ENCODE assay signal across 19 mouse cellular contexts in the genomic region with DNA sequence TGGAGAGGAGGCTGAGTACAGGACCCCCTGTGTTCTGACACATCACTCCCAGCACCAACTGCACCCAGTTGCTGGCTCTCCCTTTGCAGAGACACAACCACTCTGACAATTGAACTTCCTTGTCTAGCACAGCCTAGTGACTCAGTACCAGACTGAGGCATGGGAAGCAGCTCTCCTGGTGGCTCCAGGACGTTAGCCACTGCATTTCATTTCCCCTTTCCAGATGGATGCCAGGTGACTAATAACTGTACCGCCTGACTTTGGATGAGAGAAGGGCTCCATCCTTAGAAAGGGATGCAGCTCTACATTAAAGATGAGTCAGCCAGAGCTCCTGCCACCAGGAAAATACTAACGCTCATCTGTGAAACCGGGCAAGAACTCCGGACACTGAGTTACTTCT. TPM values are rescaled to one million over a fixed set of nuclear protein-coding genes. Genes with fewer than 3 reads are reported as not detected.
A peak's percentile ranks its signal among the peaks of the same experiment; 100 is the strongest.
DNase-seq lines count a peak whose midpoint lies in the region; ATAC-seq lines count a peak whose summit lies in the region.
"Had no signal": no experiment of that assay in that cellular context is flagged by ENCODE, and none has a peak within 500 bp of the region (broad histone marks: within the 10 kb centered on the region; RNA-seq: fewer than 3 reads in every experiment).

No protein-coding gene starts in this region.

- DNase-seq in 3T3-L1 (ENCODE audit: low read depth, low spot score) (peak; percentile 90), NIH3T3 (ENCODE audit: low read depth) (peak; percentile 60)
- DNase-seq in adrenal gland, adult 8-10 months: no peak
- no peak for DNase-seq in lung, postnatal 10 days
- DNase-seq in thymus, postnatal 36 days: no peak
- DNase-seq: adrenal gland, postnatal 14 days; cerebellum, adult 11 months; cerebellum, adult 2 months; cerebellum, postnatal 10 days; cerebellum, postnatal 36 days; gastrocnemius, postnatal 10 days; gastrocnemius, postnatal 36 days; kidney, adult 18-20 months had no signal

- ATAC-seq in granulocyte monocyte progenitor cell, adult 5-6 weeks (replicated peaks; ENCODE audit: poor library complexity, severe bottlenecking): peak; percentile 66
- ATAC-seq: forebrain, embryonic 13.5 days; forebrain, embryonic 16.5 days; hindbrain, embryonic 16.5 days; inflammation-experienced regulatory T-cells, adult 6 months; intestine, embryonic 16.5 days had no signal

RNA-seq across cellular contexts. Expression of gene Tram2, which starts 7.3 kb away (rescaled TPM):
- 8.9 and 9.3 TPM in 2 replicates for total RNA-seq in granulocyte monocyte progenitor cell, adult 5-6 weeks (2014; fragmentation: Nextera tagmentation)
- total RNA-seq in granulocyte monocyte progenitor cell, adult 5-6 weeks (2017): 2.2 and 4.0 TPM in 2 replicates
- 1 to 10 TPM; 3.7 to 6.8 (median 5.8) TPM for total RNA-seq in adrenal gland, adult 8-10 months (2022)

Comparison
In these comparisons a context has a peak if more than half of its experiments do, and no peak if none do; other contexts are left out.
1. DNase-seq: peak in 3T3-L1 (single experiment) and NIH3T3 (single experiment); none in adrenal gland, adult 8-10 months (single experiment), lung, postnatal 10 days (single experiment) and thymus, postnatal 36 days (0 of 2).